Mouse (Mus musculus) MEL (cell line): ENCODE results near the gene Tmem102. TPM values are rescaled to one million over a fixed set of nuclear protein-coding genes. Genes with fewer than 3 reads are reported as not detected.
A peak's percentile ranks its signal among the peaks of the same experiment; 100 is the strongest.

Source experiments
- DNase-seq: peaks from one replicate; pipeline ENCODE4 v3.0.0; 2011; ENCODE audit warnings: low read depth, low spot score
- H3K27ac ChIP-seq: 2 replicates; pipeline ENCODE4 v1.5.1; 2012; ENCODE audit warnings: low read depth, mild to moderate bottlenecking, control low read depth, low read length, moderate library complexity; ENCODE audit not compliant: control insufficient read depth
- H3K27me3 ChIP-seq, 2 experiments: fragments of 150-350 bp in 1 of 2; sonication (generic) in 1 of 2; 2 replicates each; pipeline ENCODE4 v1.6.1; 2012; ENCODE audit warnings: low read length in 2 of 2, mild to moderate bottlenecking in 2 of 2, improper control_type of control experiment in 1 of 2, moderate library complexity in 1 of 2; ENCODE audit not compliant: insufficient read depth in 2 of 2, control insufficient read depth in 1 of 2
- H3K36me3 ChIP-seq, 2 experiments: 2 replicates each; pipeline ENCODE4 v1.6.1; 2012 to 2014; ENCODE audit warnings: low read length in 2 of 2, improper control_type of control experiment in 1 of 2, inconsistent platforms in 1 of 2, mild to moderate bottlenecking in 1 of 2; ENCODE audit not compliant: insufficient read depth in 2 of 2, control insufficient read depth in 1 of 2
- H3K4me1 ChIP-seq, 2 experiments: fragments of 150-350 bp in 1 of 2; sonication (generic) in 1 of 2; 2 replicates each; pipeline ENCODE4 v1.6.1; 2012; ENCODE audit warnings: low read length in 2 of 2, improper control_type of control experiment in 1 of 2, mild to moderate bottlenecking in 1 of 2; ENCODE audit not compliant: insufficient read depth in 2 of 2, control insufficient read depth in 1 of 2
- H3K4me3 ChIP-seq, 2 experiments: fragments of 150-350 bp in 1 of 2; sonication (generic) in 1 of 2; 2 replicates each; pipeline ENCODE4 v1.5.1; 2012; ENCODE audit warnings: low read depth in 2 of 2, low read length in 2 of 2, mild to moderate bottlenecking in 2 of 2, moderate library complexity in 2 of 2, control low read depth in 1 of 2, improper control_type of control experiment in 1 of 2; ENCODE audit not compliant: control insufficient read depth in 1 of 2, insufficient read depth in 1 of 2
- H3K79me2 ChIP-seq: 2 replicates; pipeline ENCODE4 v1.6.1; 2012; ENCODE audit warnings: mild to moderate bottlenecking, low read length, moderate library complexity; ENCODE audit not compliant: control insufficient read depth, poor library complexity, insufficient read depth
- H3K9ac ChIP-seq: 2 replicates; pipeline ENCODE4 v1.6.1; 2012; ENCODE audit warnings: low read depth, mild to moderate bottlenecking, control low read depth, low read length, moderate library complexity; ENCODE audit not compliant: control insufficient read depth, poor library complexity, severe bottlenecking
- H3K9me3 ChIP-seq: fragments of 150-350 bp; sonication (generic); replicated peaks from 2 replicates; pipeline ENCODE4 v1.6.1; 2012; ENCODE audit warnings: mild to moderate bottlenecking, low read length, improper control_type of control experiment, moderate library complexity; ENCODE audit not compliant: insufficient read depth
- CTCF ChIP-seq, 3 experiments: IDR thresholded peaks in 2 of 3; conservative IDR thresholded peaks in 1 of 3; 2 replicates each; pipeline ENCODE4 v1.5.1; 2011 to 2012; ENCODE audit warnings: low read length in 3 of 3, low read depth in 2 of 3, mild to moderate bottlenecking in 2 of 3, improper control_type of control experiment in 1 of 3, inconsistent platforms in 1 of 3, mixed read lengths in 1 of 3, moderate library complexity in 1 of 3; ENCODE audit not compliant: control insufficient read depth in 1 of 3, insufficient read depth in 1 of 3, poor library complexity in 1 of 3, severe bottlenecking in 1 of 3
- E2F4 ChIP-seq: IDR thresholded peaks from 2 replicates; pipeline ENCODE4 v1.6.1; 2011; ENCODE audit warnings: low read depth, low read length, improper control_type of control experiment, borderline replicate concordance
- GATA1 ChIP-seq: IDR thresholded peaks from 2 replicates; pipeline ENCODE4 v1.6.1; 2011; ENCODE audit warnings: low read depth, low read length, improper control_type of control experiment
- HCFC1 ChIP-seq: IDR thresholded peaks from 2 replicates; pipeline ENCODE4 v1.6.1; 2012; ENCODE audit warnings: low read depth, mild to moderate bottlenecking, inconsistent platforms, low read length, improper control_type of control experiment, moderate library complexity
- MAFK ChIP-seq: IDR thresholded peaks from 2 replicates; pipeline ENCODE4 v1.6.1; 2011; ENCODE audit warnings: low read depth, mild to moderate bottlenecking, low read length, improper control_type of control experiment, borderline replicate concordance
- MXI1 ChIP-seq: IDR thresholded peaks from 2 replicates; pipeline ENCODE4 v1.6.1; 2011; ENCODE audit warnings: mild to moderate bottlenecking, low read depth, low read length, improper control_type of control experiment
- MYB ChIP-seq: IDR thresholded peaks from 2 replicates; pipeline ENCODE4 v1.6.1; 2011; ENCODE audit warnings: mild to moderate bottlenecking, low read depth, low read length, improper control_type of control experiment
- MYC ChIP-seq: IDR thresholded peaks from 2 replicates; pipeline ENCODE4 v1.6.1; 2011; ENCODE audit warnings: low read depth, mild to moderate bottlenecking, low read length, improper control_type of control experiment, moderate library complexity
- POLR2AphosphoS2 ChIP-seq: IDR thresholded peaks from 2 replicates; pipeline ENCODE4 v1.6.1; 2011; ENCODE audit warnings: low read length, improper control_type of control experiment
- POLR2AphosphoS5 ChIP-seq: IDR thresholded peaks from 2 replicates; pipeline ENCODE4 v1.6.1; 2012; ENCODE audit warnings: low read depth, borderline replicate concordance, mild to moderate bottlenecking, inconsistent platforms, low read length, moderate library complexity, mixed read lengths
- RAD21 ChIP-seq: IDR thresholded peaks from 2 replicates; pipeline ENCODE4 v1.6.1; 2011; ENCODE audit warnings: mild to moderate bottlenecking, low read depth, low read length, improper control_type of control experiment
- RCOR1 ChIP-seq: IDR thresholded peaks from 2 replicates; pipeline ENCODE4 v1.6.1; 2012; ENCODE audit warnings: low read depth, mild to moderate bottlenecking, inconsistent platforms, low read length, improper control_type of control experiment
- SIN3A ChIP-seq: IDR thresholded peaks from 2 replicates; pipeline ENCODE4 v1.6.1; 2012; ENCODE audit warnings: low read length, improper control_type of control experiment, inconsistent platforms
- SMC3 ChIP-seq: IDR thresholded peaks from 2 replicates; pipeline ENCODE4 v1.6.1; 2011; ENCODE audit warnings: low read depth, low read length, improper control_type of control experiment
- UBTF ChIP-seq: IDR thresholded peaks from 2 replicates; pipeline ENCODE4 v1.6.1; 2012; ENCODE audit warnings: low read depth, mild to moderate bottlenecking, inconsistent platforms, low read length, improper control_type of control experiment, moderate library complexity, borderline replicate concordance; ENCODE audit not compliant: insufficient read depth
- USF1 ChIP-seq: IDR thresholded peaks from 2 replicates; pipeline ENCODE4 v1.6.1; 2014; ENCODE audit warnings: low read depth, mild to moderate bottlenecking, inconsistent platforms, low read length, improper control_type of control experiment, moderate library complexity
- USF2 ChIP-seq, 2 experiments: IDR thresholded peaks; 2 replicates each; pipeline ENCODE4 v1.6.1; 2011 to 2012; ENCODE audit warnings: improper control_type of control experiment in 2 of 2, low read length in 2 of 2, borderline replicate concordance in 1 of 2, inconsistent platforms in 1 of 2, low read depth in 1 of 2, mild to moderate bottlenecking in 1 of 2; ENCODE audit not compliant: insufficient read depth in 1 of 2
- ZC3H11A ChIP-seq: IDR thresholded peaks from 2 replicates; pipeline ENCODE4 v1.6.1; 2012; ENCODE audit warnings: low read depth, mild to moderate bottlenecking, inconsistent platforms, low read length, improper control_type of control experiment
- ZKSCAN1 ChIP-seq: IDR thresholded peaks from 2 replicates; pipeline ENCODE4 v1.6.1; 2012; ENCODE audit warnings: low read depth, mild to moderate bottlenecking, inconsistent platforms, low read length, improper control_type of control experiment, moderate library complexity
- ZMIZ1 ChIP-seq: IDR thresholded peaks from 2 replicates; pipeline ENCODE4 v1.6.1; 2012; ENCODE audit warnings: low read depth, mild to moderate bottlenecking, inconsistent platforms, low read length, improper control_type of control experiment, moderate library complexity
- ZNF384 ChIP-seq: IDR thresholded peaks from 2 replicates; pipeline ENCODE4 v1.6.1; 2012; ENCODE audit warnings: low read depth, mild to moderate bottlenecking, inconsistent platforms, low read length, improper control_type of control experiment
- polyA plus RNA-seq, 2 experiments: library from polyadenylated mRNA; stranded (reverse) in 1 of 2; unstranded in 1 of 2; fragments of >175 nt in 1 of 2; fragments of >200 nt in 1 of 2; gene quantifications; 2 replicates each; pipeline versions ENCODE4 v1.2.1 to v1.2.4; 2012; ENCODE audit warnings: low replicate concordance in 2 of 2, low read depth in 1 of 2; ENCODE audit not compliant: insufficient read length in 2 of 2, insufficient read depth in 1 of 2, missing spikeins in 1 of 2
- total RNA-seq: library from RNA; depleted of rRNA; stranded (reverse); fragments of 300-350 nt; gene quantifications from 2 replicates; pipeline ENCODE4 v1.2.3, GENCODE M21; 2012

The Tmem102 gene
- total and polyA plus RNA-seq, 3 experiments = 0.31 to 2.4 TPM; not detected in 1

GRCm38 (mm10) chr11:69806378-69806777 is 954 bp upstream of the Tmem102 start:
- H3K9ac ChIP-seq = no peak overlapping the region
- peaks cover 3 to 11% of the 10 kb centered on the region in 2 experiments; a peak in 3 of 4 replicates for H3K4me1 ChIP-seq
- H3K27ac ChIP-seq = no peak overlapping the region
- H3K79me2 ChIP-seq = peaks cover 5% of the 10 kb centered on the region; the same call in 1 of the 2 replicates
- H3K36me3 ChIP-seq = no peaks in the 10 kb centered on the region; a peak in 1 of 4 replicates
- peaks cover 2 to 3% of the 10 kb centered on the region in 2 experiments; a peak in 3 of 4 replicates for H3K27me3 ChIP-seq
- DNase-seq = peak; percentile 67
- H3K9me3 ChIP-seq = no peaks in the 10 kb centered on the region
- no peak overlapping the region for H3K4me3 ChIP-seq
- TF ChIP-seq CTCF (IDR thresholded peaks at IDR 0.05 in 2 of 3, conservative IDR thresholded peaks at IDR 0.05 in 1 of 3; ENCODE audit: control insufficient read depth in 1 of 3, insufficient read depth in 1 of 3, low read depth in 2 of 3, low read length in 3 of 3, poor library complexity in 1 of 3, severe bottlenecking in 1 of 3) (peak; percentile 23 to 56 (median 25); a peak in 3 of 6 replicates), ZNF384 (peak; percentile 73), RAD21 (peak; percentile 50), ZC3H11A (peak; percentile 66), RCOR1 (no peak), SMC3 (peak; percentile 69)

- no peak for DNase-seq
- no peaks in the 10 kb centered on the region; a peak in 1 of 4 replicates for H3K27me3 ChIP-seq
- H3K9ac ChIP-seq = peak overlapping the region; percentile 78; the same call in 1 of the 2 replicates
- no peaks in the 10 kb centered on the region for H3K9me3 ChIP-seq
- H3K4me3 ChIP-seq = peak overlapping the region; percentile 70 to 89
- H3K36me3 ChIP-seq = peaks cover 0 to under 1% of the 10 kb centered on the region in 2 experiments; a peak in 2 of 4 replicates
- H3K79me2 ChIP-seq = peaks cover 8% of the 10 kb centered on the region; the same call in 1 of the 2 replicates
- no peak overlapping the region for H3K27ac ChIP-seq
- TF ChIP-seq HCFC1 (no peak), POLR2AphosphoS5 (no peak), MYB (no peak)
- TF ChIP-seq, all 39 proteins: peak for 0
- peaks cover 3 to 11% of the 10 kb centered on the region in 2 experiments; a peak in 3 of 4 replicates for H3K4me1 ChIP-seq
Observed at GRCm38 (mm10) chr11:69804652-69804940, 828 bp downstream of the Tmem102 start.

DNA sequence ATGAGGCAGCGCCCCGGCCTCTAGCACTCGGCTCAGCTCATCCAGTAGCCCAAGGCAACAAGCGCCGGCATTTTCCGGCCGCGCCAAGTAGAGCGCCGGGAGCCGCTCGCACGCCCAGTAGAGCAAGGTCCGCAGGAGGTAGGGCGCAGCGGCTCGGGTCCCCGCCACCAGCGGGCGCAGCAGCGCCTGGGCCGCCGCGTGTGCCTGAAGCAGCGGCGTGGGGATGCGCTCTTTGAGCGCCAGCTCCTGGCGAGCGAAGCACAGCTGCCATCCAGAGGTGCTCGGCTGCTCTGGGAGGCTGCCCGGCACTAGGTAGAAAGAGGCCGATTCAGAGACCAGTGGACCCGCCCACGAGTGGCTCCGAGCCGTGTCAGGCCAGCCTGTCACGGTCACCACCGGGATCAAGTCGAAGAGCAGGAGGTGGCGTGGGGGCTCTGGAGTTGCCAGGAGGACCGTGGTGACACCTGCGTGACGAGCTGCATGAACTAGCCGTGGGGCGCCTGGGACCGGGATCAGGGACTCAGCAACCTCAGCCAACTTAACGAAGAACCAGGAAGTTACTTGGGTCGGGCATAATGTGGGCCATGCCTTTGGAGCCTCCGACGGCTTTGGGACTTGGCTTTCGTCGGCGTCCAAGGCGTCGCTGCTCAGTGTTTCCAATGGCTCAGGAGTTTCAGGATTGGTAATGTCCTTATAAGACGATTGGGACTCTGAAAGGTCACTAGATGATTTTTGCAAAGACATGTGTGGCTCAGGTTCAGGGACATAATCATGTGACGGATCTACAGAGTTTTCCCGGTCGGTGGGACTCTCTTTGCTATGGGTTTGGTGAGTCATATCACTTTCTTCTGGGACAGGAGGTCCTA is 1.4 kb downstream of the Tmem102 start:
- Histone ChIP-seq H3K27me3 (no peaks in the 10 kb centered on the region; a peak in 1 of 4 replicates), H3K4me3 (peak overlapping the region; percentile 70 to 89), H3K4me1 (peaks cover 5 to 16% of the 10 kb centered on the region in 2 experiments; a peak in 3 of 4 replicates), H3K27ac (no peak overlapping the region), H3K9me3 (no peaks in the 10 kb centered on the region), H3K79me2 (peaks cover 8% of the 10 kb centered on the region; the same call in 1 of the 2 replicates), H3K36me3 (peaks cover 0 to 5% of the 10 kb centered on the region in 2 experiments; a peak in 2 of 4 replicates), H3K9ac (peak overlapping the region; percentile 78)
- DNase-seq = peak; percentile 81
- TF ChIP-seq SIN3A (peak; percentile 45), POLR2AphosphoS5 (no peak), MAFK (no peak), UBTF (no peak; the same call in 1 of the 2 replicates), MYB (no peak), ZMIZ1 (no peak), HCFC1 (no peak; the same call in 1 of the 2 replicates), MXI1 (peak; percentile 81), CTCF (IDR thresholded peaks at IDR 0.05 in 2 of 3, conservative IDR thresholded peaks at IDR 0.05 in 1 of 3; ENCODE audit: control insufficient read depth in 1 of 3, insufficient read depth in 1 of 3, low read depth in 2 of 3, low read length in 3 of 3, poor library complexity in 1 of 3, severe bottlenecking in 1 of 3) (peak in 2 of 3 experiments; percentile 62 to 74; a peak in 4 of 6 replicates), E2F4 (no peak), USF1 (peak; percentile 53; the same call in 1 of the 2 replicates), GATA1 (no peak), USF2 (IDR thresholded peaks at IDR 0.05; ENCODE audit: borderline replicate concordance in 1 of 2, insufficient read depth in 1 of 2, low read depth in 1 of 2, low read length in 2 of 2) (no peak), POLR2AphosphoS2 (no peak), ZKSCAN1 (no peak), MYC (peak; percentile 37; the same call in 1 of the 2 replicates)
